Mouse (Mus musculus) retina, adult 2 months (tissue): Measurements from ENCODE around the gene Fam131a.

Source experiments
- DNase-seq: peaks from one replicate; pipeline ENCODE4 v3.0.0-alpha.2; 2012; ENCODE audit warnings: low read depth, low spot score

Fam131a gene

DNA sequence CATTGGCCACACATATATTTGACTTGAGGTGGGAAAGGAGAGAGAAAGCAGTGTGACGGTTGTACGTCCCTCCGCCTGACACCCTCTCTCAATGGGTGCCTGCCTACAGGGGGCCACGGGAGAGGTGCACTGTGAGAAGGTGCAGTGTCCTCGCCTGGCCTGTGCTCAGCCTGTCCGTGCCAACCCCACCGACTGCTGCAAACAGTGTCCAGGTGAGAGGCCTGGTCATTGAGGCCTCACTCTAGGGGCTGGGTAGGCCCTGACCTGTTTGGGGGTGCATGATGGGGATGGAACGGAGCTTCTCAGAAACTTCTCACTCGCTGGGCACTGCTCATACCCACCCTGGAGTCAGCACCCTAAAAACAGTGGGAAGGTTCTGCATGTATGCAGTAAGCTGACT lies 46.8 kb downstream of the Fam131a start:
- no peak for DNase-seq

DNA sequence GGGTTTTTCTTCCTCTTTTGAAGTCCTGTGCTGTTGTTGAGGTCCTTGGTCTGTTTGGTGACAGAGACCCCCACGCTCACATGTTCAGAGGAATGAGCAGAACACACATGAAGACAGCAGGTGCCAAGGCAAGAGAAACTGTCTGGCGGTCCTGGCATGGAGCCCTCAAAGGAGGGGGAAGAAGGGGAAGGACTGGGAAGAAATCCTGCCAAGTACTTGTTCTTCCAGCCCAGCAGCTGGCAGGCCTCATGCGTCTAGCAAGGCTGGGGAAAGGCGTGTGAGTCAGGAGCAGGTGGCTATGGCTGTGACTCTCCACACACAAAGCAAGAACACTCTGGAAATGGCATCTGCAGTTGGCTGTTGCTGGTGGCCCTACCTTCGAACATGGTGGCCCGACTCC lies 53.6 kb downstream of the Fam131a start:
- no peak for DNase-seq

DNA sequence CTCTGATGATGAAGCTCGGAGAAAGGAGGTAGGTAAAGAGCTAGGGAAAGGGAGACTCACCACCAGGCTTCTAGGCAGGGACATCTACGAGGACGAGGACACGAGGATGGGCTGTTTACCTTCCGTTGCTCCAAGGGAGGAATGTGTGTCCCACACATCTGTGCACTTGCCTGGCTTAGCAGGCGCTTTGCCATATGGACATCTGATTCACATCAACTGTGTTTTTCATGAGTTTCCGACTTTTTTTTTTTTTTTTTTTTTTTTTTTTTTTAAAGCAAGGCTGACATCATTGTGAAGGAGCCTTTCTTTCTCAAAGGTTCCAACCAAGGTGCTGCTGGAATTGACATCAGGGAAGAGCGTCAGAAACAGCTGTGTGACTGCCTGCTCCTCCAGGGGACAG lies 57.5 kb downstream of the Fam131a start:
- DNase-seq, result no peak
